Mouse (Mus musculus) brain, embryonic 14.5 days (tissue): ENCODE measurements at regions not wholly inside any gene's neighbourhood (a gene's known extent, or its start where the extent isn't known, plus 50 kb on each side); places are given as distances from the start of the nearest gene placed in this dataset.
A peak's percentile ranks its signal among the peaks of the same experiment; 100 is the strongest.

Experiments
- DNase-seq: peaks from one replicate; pipeline ENCODE4 v3.0.0-alpha.2; 2011; ENCODE audit warnings: low read depth
- CTCF ChIP-seq: fragments of 200-500 bp; IDR thresholded peaks from 2 replicates; pipeline ENCODE4 v1.5.1; 2012; ENCODE audit warnings: inconsistent platforms, mild to moderate bottlenecking, moderate library complexity, borderline replicate concordance; ENCODE audit not compliant: insufficient read depth, insufficient read length; ENCODE audit errors: extremely low read depth
- POLR2A ChIP-seq: fragments of 200-500 bp; IDR thresholded peaks from 2 replicates; pipeline ENCODE4 v1.6.1; 2012; ENCODE audit warnings: mild to moderate bottlenecking, inconsistent platforms, borderline replicate concordance; ENCODE audit not compliant: poor library complexity, insufficient read depth, insufficient read length, severe bottlenecking; ENCODE audit errors: extremely low read depth

DNA sequence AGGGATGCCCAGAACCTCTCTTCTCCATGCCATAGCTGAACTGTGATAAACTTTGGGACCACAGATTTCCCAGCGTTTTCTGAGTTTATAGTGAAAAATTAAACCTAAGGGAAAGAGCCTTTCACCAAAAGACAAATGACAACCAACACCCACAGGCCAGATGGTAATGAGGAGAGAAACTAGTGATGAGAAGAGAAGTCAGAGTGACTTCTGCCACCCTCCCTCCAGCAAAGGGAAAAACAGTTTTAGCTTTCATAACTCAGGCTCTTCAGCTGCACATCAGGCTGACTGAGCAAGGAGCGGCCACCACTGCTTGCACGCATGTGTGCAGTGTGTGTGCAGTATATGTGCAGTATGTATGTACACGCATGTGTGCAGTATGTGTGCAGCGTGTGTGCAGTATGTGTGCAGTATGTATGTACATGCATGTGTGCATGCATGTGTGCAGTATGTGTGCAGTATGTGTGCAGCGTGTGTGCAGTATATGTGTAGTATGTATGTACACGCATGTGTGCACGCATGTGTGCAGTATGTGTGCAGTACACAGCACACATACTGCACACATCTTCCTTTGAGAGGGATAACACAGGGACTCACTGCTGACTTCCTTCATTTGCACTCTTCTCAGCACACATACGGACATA lies 208.1 kb upstream of the Ppargc1a start:
- no peak for DNase-seq
- TF ChIP-seq POLR2A, result no peak
- no peak for TF ChIP-seq CTCF

GRCm38 (mm10) chr5:51771655-51772054 lies 204.1 kb upstream of the Ppargc1a start:
- peak; percentile 69 for DNase-seq

GRCm38 (mm10) chr5:51766111-51766510 lies 198.6 kb upstream of the Ppargc1a start:
- no peak for DNase-seq
- TF ChIP-seq CTCF (no peak), POLR2A (no peak)

More at GRCm38 (mm10) chr5:51771655-51772054, 204.1 kb upstream of the Ppargc1a start:
- TF ChIP-seq POLR2A (no peak), CTCF (no peak)

DNA sequence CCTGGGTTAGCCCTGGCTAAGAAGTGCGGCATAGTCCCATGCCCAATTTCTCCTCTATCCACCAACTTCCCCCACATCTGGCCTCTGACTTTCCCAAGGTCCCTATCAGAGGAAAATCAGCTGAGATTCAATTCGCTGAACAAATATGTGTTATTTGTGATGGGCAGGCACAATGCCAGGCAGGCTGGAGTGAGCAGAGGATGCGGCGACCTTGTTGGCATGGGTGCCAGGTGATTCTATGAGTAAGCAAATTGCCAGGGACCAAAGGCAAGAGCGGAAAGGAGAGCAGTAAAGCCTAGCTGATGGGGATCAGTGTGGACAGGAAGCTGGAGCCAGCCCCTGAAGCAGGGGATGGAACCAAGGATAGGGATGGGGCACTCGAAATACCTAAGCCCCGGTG lies 196.9 kb upstream of the Ppargc1a start:
- TF ChIP-seq POLR2A (no peak), CTCF (no peak)
- no peak for DNase-seq

- DNase-seq, result no peak
- TF ChIP-seq CTCF (no peak), POLR2A (no peak)
Observed at GRCm38 (mm10) chr5:51763599-51763998, 196.1 kb upstream of the Ppargc1a start.

DNA sequence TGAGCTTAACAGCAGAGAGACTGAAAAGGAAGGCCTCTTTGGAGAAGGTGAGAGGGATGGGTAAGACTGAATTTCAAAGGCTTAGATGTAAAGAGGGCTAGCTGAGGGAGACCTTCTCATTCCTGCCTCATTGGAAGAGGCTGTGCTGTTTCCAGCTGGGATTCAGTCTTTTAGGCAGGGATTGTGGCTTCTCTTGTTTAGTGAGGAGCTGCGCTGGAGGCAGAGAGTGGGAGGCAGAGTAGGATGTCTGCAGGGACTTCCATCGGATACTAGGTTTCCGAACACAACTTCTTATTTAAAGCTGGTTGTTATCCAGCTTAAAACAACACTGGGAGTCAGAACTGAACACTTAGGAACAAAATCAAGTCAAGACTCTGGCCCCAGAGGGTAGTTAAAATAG lies 194.8 kb upstream of the Ppargc1a start:
- no peak for TF ChIP-seq CTCF
- no peak for TF ChIP-seq POLR2A
- DNase-seq, result no peak

GRCm38 (mm10) chr5:51758289-51758688 lies 190.8 kb upstream of the Ppargc1a start:
- TF ChIP-seq POLR2A (no peak), CTCF (no peak)
- DNase-seq, result peak; percentile 78

DNA sequence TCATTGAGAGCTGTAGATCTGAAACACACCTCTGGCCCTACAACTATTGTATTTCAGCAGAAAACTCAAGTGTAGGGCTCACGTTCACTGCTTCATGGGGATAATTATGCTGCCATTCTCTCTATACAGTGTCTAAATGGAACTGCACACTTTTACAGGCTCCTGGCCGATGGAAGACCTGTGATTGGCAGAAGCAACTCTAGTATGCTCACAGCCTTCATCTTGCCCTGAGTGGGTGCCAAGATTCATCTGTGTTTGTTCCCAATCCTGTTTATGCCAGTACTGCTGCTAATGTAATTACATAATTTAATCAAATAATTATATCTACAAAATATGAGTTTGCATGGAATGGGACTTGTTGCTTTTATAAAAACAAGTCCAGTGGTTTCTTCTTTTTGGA lies 190.3 kb upstream of the Ppargc1a start:
- DNase-seq, result peak; percentile 63
- no peak for TF ChIP-seq CTCF
- TF ChIP-seq POLR2A, result no peak

DNA sequence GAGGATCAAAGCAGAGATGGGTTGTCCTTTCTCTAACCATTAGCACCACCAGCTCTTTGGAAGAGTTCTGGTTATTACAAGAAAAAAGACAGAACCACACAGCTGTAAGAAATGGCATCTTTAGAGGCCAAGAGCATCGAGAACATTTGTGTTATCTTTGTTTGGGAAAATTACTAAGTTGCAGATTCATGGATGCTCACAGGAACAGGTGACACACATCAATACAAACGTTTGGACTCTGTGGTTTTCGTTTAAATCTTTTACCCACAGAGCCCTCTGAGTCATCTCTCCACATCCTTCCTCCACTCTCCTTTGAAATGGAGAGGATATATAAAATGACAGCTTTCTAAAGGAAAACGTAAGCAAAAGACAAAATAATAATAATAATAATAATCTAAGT lies 184.5 kb upstream of the Ppargc1a start:
- no peak for TF ChIP-seq POLR2A
- no peak for TF ChIP-seq CTCF
- no peak for DNase-seq

DNA sequence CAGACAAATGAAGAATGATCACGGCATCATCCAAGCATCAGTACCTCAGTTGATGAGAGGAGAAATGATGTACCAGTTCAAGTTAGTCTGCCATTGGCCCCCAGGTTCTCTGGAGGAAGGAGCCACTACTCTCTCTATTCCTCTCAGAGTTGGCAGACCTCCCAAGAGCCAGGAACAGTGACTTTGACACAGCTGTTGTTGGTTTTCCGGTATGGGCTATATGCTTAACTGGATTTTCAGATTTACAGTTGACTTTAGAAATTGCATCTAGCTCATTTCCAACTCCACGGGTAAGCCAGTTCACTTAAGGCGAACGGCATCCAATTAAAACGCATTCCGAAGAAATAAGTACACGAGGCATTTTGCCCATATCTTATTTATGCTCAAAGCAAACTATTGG lies 182.9 kb upstream of the Ppargc1a start:
- no peak for DNase-seq
- TF ChIP-seq CTCF, result no peak
- TF ChIP-seq POLR2A, result no peak

- DNase-seq, result no peak
- TF ChIP-seq CTCF (no peak), POLR2A (no peak)
Observed at GRCm38 (mm10) chr5:51740893-51741292, 173.4 kb upstream of the Ppargc1a start.

DNA sequence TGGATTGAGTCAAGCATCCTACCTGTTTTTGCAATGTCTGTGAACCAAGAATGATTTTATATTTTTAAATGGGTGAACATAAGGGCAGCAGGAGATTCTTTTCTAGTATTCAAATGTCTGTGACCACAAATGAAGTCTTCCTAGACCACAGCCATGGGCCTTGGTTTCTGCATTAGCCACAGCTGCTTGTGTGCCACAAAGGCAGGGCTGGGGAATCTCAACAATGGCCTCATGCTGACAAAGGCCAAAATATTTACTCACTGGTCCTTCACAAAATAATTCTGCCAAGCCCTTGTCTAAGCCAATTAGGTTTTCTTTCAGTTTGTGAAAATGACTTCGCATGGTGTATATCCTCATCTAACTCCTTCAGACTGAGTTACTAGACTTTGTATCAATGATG lies 162.7 kb upstream of the Ppargc1a start:
- no peak for DNase-seq
- TF ChIP-seq CTCF (no peak), POLR2A (no peak)

DNA sequence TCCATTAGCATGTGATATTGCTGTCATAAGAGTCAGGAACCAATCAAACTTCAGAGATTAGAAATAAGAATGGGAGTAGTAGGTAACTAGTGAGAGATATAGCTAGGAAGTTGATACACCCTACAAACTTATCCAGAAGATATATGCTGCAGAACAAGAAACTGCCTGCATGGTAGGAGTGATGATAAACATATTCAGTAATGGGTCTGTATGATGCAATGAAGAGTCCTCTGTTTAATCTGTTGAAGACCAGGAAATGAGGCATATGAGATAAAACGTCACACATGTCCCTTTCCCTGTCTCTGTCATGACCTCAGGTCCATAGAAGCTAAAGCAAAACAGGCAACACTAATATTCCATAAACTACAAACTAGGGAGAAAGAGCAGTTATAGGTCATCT lies 162.2 kb upstream of the Ppargc1a start:
- no peak for TF ChIP-seq CTCF
- TF ChIP-seq POLR2A, result no peak
- DNase-seq, result no peak

GRCm38 (mm10) chr5:51726762-51727161 lies 159.2 kb upstream of the Ppargc1a start:
- DNase-seq, result no peak
- TF ChIP-seq POLR2A, result no peak
- no peak for TF ChIP-seq CTCF
